Mouse (Mus musculus) myocyte (in vitro differentiated cells): Measurements from ENCODE around the gene Ddx54. TPM values are rescaled to one million over a fixed set of nuclear protein-coding genes. Genes with fewer than 3 reads are reported as not detected.
A peak's percentile ranks its signal among the peaks of the same experiment; 100 is the strongest.

Source experiments
- H3K27me3 ChIP-seq: one replicate; pipeline ENCODE4 v1.6.1; 2011; ENCODE audit not compliant: control insufficient read depth, insufficient read depth, insufficient read length
- H3K36me3 ChIP-seq: one replicate; pipeline ENCODE4 v1.6.1; 2011; ENCODE audit not compliant: control insufficient read depth, insufficient read depth
- H3K4me2 ChIP-seq: one replicate; pipeline ENCODE4 v1.6.1; 2011; ENCODE audit warnings: low read depth, control low read depth
- H3K4me3 ChIP-seq: one replicate; pipeline ENCODE4 v1.5.1; 2011; ENCODE audit warnings: mild to moderate bottlenecking, control low read depth, moderate library complexity
- H3K79me2 ChIP-seq: one replicate; pipeline ENCODE4 v1.6.1; 2011; ENCODE audit not compliant: control insufficient read depth, insufficient read depth
- H3ac ChIP-seq: one replicate; pipeline ENCODE4 v1.6.1; 2011; ENCODE audit not compliant: control insufficient read depth, insufficient read length
- CEBPB ChIP-seq: IDR thresholded peaks from 2 replicates; pipeline ENCODE4 v1.6.1; 2011; ENCODE audit warnings: mild to moderate bottlenecking, moderate library complexity; ENCODE audit not compliant: poor library complexity, insufficient read depth, severe bottlenecking
- E2F4 ChIP-seq: IDR thresholded peaks from one replicate; pipeline ENCODE4 v1.6.1; 2011; ENCODE audit warnings: mild to moderate bottlenecking, control low read depth, moderate library complexity; ENCODE audit not compliant: insufficient read depth
- MAX ChIP-seq: IDR thresholded peaks from one replicate; pipeline ENCODE4 v1.6.1; 2011; ENCODE audit warnings: low read depth, mild to moderate bottlenecking, control low read depth
- MYOD1 ChIP-seq, 3 experiments: IDR thresholded peaks; one replicate each; pipeline ENCODE4 v1.6.1; 2011; ENCODE audit warnings: control low read depth in 2 of 3, low read depth in 2 of 3, mild to moderate bottlenecking in 2 of 3, moderate library complexity in 1 of 3; ENCODE audit not compliant: insufficient read length in 2 of 3, control insufficient read depth in 1 of 3
- MYOG ChIP-seq, 3 experiments: IDR thresholded peaks; one replicate each; pipeline ENCODE4 v1.6.1; 2011; ENCODE audit warnings: control low read depth in 2 of 3, low read depth in 2 of 3, mild to moderate bottlenecking in 2 of 3; ENCODE audit not compliant: insufficient read length in 2 of 3, control insufficient read depth in 1 of 3, insufficient read depth in 1 of 3
- POLR2A ChIP-seq: IDR thresholded peaks from one replicate; pipeline ENCODE4 v1.6.1; 2011; ENCODE audit warnings: low read depth, mild to moderate bottlenecking, control low read depth, moderate library complexity; ENCODE audit not compliant: insufficient read length
- POLR2AphosphoS2 ChIP-seq: IDR thresholded peaks from one replicate; pipeline ENCODE4 v1.6.1; 2011; ENCODE audit warnings: low read depth, control low read depth; ENCODE audit not compliant: insufficient read length
- REST ChIP-seq: IDR thresholded peaks from one replicate; pipeline ENCODE4 v1.6.1; 2011; ENCODE audit warnings: mild to moderate bottlenecking, control low read depth, moderate library complexity; ENCODE audit not compliant: insufficient read depth, insufficient read length
- SRF ChIP-seq: IDR thresholded peaks from one replicate; pipeline ENCODE4 v1.6.1; 2011; ENCODE audit warnings: low read depth; ENCODE audit not compliant: control insufficient read depth, insufficient read length
- TCF12 ChIP-seq: IDR thresholded peaks from one replicate; pipeline ENCODE4 v1.6.1; 2011; ENCODE audit warnings: mild to moderate bottlenecking, control low read depth; ENCODE audit not compliant: poor library complexity, insufficient read depth, severe bottlenecking
- TCF3 ChIP-seq: IDR thresholded peaks from one replicate; pipeline ENCODE4 v1.6.1; 2011; ENCODE audit warnings: low read depth, control low read depth; ENCODE audit not compliant: insufficient read length
- USF1 ChIP-seq: IDR thresholded peaks from one replicate; pipeline ENCODE4 v1.6.1; 2011; ENCODE audit warnings: low read depth, mild to moderate bottlenecking, control low read depth, moderate library complexity
- polyA plus RNA-seq: library from polyadenylated mRNA; unstranded; fragments of >200 nt; fragmentation: generic; extraction: Trizol; gene quantifications from one replicate; pipeline ENCODE4 v1.2.1, GENCODE M21; 2012; ENCODE audit warnings: missing spikeins

Ddx54 gene
- polyA plus RNA-seq, 1 experiment = 56.3 TPM

DNA sequence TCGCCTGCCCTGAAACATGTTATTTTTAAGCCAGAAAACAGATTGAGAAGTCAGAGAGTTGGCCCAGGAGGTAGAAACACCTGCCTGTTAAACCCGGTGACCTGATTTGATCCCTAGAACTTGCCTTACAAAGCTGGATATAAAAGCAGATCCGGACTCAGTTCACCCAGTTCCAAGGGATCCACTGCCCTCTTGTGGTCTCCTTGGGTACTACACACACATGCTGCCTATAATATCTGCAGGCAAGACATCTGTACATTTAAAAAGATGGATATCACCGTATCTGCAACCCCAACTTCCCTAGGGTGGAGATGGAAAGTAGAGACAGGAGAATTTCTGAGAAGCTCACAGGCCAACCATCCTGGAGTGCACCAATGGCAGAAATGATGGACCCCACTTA lies 3.4 kb downstream of the Ddx54 start:
- Histone ChIP-seq H3K4me3 (no peak overlapping the region), H3K27me3 (no peaks in the 10 kb centered on the region), H3ac (no peak overlapping the region), H3K79me2 (peaks cover 40% of the 10 kb centered on the region), H3K36me3 (peaks cover 18% of the 10 kb centered on the region), H3K4me2 (no peak overlapping the region)
- no peak for TF ChIP-seq POLR2A
- no peak for TF ChIP-seq TCF12
- TF ChIP-seq USF1 = no peak
- TF ChIP-seq MYOG (IDR thresholded peaks at IDR 0.05; ENCODE audit: control insufficient read depth in 1 of 3, insufficient read depth in 1 of 3, insufficient read length in 2 of 3, low read depth in 2 of 3) = no peak
- no peak for TF ChIP-seq E2F4
- no peak for TF ChIP-seq TCF3
- TF ChIP-seq MAX = no peak
- no peak for TF ChIP-seq MYOD1 (IDR thresholded peaks at IDR 0.05; ENCODE audit: control insufficient read depth in 1 of 3, insufficient read length in 2 of 3, low read depth in 2 of 3)
- no peak for TF ChIP-seq POLR2AphosphoS2
- TF ChIP-seq SRF = no peak
- no peak for TF ChIP-seq REST
- no peak for TF ChIP-seq CEBPB

DNA sequence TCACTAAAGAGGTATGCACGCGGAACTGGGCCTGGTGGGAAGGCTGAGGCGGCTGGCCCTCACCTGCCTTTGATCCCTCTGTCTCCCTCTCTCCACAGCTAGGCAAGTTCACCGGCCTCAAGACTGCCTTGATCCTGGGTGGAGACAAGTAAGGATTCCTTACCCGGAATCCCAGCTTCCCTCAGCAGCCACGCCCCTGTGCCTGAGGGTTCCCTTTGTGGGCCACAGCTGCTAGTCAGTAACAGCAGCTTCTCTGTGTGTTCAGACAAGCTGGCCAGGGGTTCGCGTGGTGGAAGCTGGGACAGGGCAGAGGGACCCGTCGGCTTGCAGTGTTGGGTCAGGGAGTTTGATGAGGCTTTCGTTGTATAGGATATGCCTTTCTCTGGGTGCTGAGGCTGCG lies 6.2 kb downstream of the Ddx54 start:
- TF ChIP-seq REST (no peak), MYOG (IDR thresholded peaks at IDR 0.05; ENCODE audit: control insufficient read depth in 1 of 3, insufficient read depth in 1 of 3, insufficient read length in 2 of 3, low read depth in 2 of 3) (peak in 1 of 3 experiments; percentile 67), MYOD1 (IDR thresholded peaks at IDR 0.05; ENCODE audit: control insufficient read depth in 1 of 3, insufficient read length in 2 of 3, low read depth in 2 of 3) (peak in 1 of 3 experiments; percentile 34)
- Histone ChIP-seq H3K36me3 (peaks cover 18% of the 10 kb centered on the region), H3K27me3 (no peaks in the 10 kb centered on the region)

GRCm38 (mm10) chr5:120619201-120619600 lies 6.7 kb downstream of the Ddx54 start:
- no peak overlapping the region for H3ac ChIP-seq
- H3K4me3 ChIP-seq = no peak overlapping the region
- TF ChIP-seq TCF12 = no peak
- TF ChIP-seq SRF = no peak
- no peak for TF ChIP-seq USF1
- no peak for TF ChIP-seq MYOG (IDR thresholded peaks at IDR 0.05; ENCODE audit: control insufficient read depth in 1 of 3, insufficient read depth in 1 of 3, insufficient read length in 2 of 3, low read depth in 2 of 3)
- no peak for TF ChIP-seq MYOD1 (IDR thresholded peaks at IDR 0.05; ENCODE audit: control insufficient read depth in 1 of 3, insufficient read length in 2 of 3, low read depth in 2 of 3)
- no peak for TF ChIP-seq E2F4
- TF ChIP-seq POLR2AphosphoS2 = no peak
- no peak for TF ChIP-seq TCF3
- TF ChIP-seq CEBPB = no peak
- no peak for TF ChIP-seq REST
- TF ChIP-seq MAX = no peak
- TF ChIP-seq POLR2A = no peak
- H3K36me3 ChIP-seq = peaks cover 18% of the 10 kb centered on the region
- H3K79me2 ChIP-seq = peaks cover 22% of the 10 kb centered on the region
- H3K27me3 ChIP-seq = no peaks in the 10 kb centered on the region
- no peak overlapping the region for H3K4me2 ChIP-seq

More for the DNA sequence above, 6.2 kb downstream of the Ddx54 start:
- no peak overlapping the region for H3ac ChIP-seq
- H3K4me3 ChIP-seq = no peak overlapping the region
- H3K79me2 ChIP-seq = peaks cover 26% of the 10 kb centered on the region
- H3K4me2 ChIP-seq = no peak overlapping the region

- no peak for TF ChIP-seq E2F4
- no peak for TF ChIP-seq MYOG (IDR thresholded peaks at IDR 0.05; ENCODE audit: control insufficient read depth in 1 of 3, insufficient read depth in 1 of 3, insufficient read length in 2 of 3, low read depth in 2 of 3)
- TF ChIP-seq MYOD1 (IDR thresholded peaks at IDR 0.05; ENCODE audit: control insufficient read depth in 1 of 3, insufficient read length in 2 of 3, low read depth in 2 of 3) = no peak
- TF ChIP-seq MAX = no peak
- H3K36me3 ChIP-seq = peaks cover 18% of the 10 kb centered on the region
Observed at GRCm38 (mm10) chr5:120620375-120621077, 8.0 kb downstream of the Ddx54 start.

GRCm38 (mm10) chr5:120621078-120621765 lies 8.7 kb downstream of the Ddx54 start:
- Histone ChIP-seq H3K4me3 (no peak overlapping the region), H3ac (no peak overlapping the region)
- TF ChIP-seq MYOG (IDR thresholded peaks at IDR 0.05; ENCODE audit: control insufficient read depth in 1 of 3, insufficient read depth in 1 of 3, insufficient read length in 2 of 3, low read depth in 2 of 3) (no peak), CEBPB (no peak), E2F4 (no peak), USF1 (no peak), SRF (no peak), TCF12 (no peak), MAX (no peak)

More at GRCm38 (mm10) chr5:120620375-120621077, 8.0 kb downstream of the Ddx54 start:
- H3ac ChIP-seq = no peak overlapping the region
- H3K4me3 ChIP-seq = no peak overlapping the region
- no peaks in the 10 kb centered on the region for H3K27me3 ChIP-seq
- no peak overlapping the region for H3K4me2 ChIP-seq
- peaks cover 9% of the 10 kb centered on the region for H3K79me2 ChIP-seq

More at GRCm38 (mm10) chr5:120621078-120621765, 8.7 kb downstream of the Ddx54 start:
- Histone ChIP-seq H3K4me2 (no peak overlapping the region), H3K79me2 (peaks cover 3% of the 10 kb centered on the region), H3K36me3 (peaks cover 17% of the 10 kb centered on the region), H3K27me3 (no peaks in the 10 kb centered on the region)
